Mouse (Mus musculus) intestine, embryonic 15.5 days (tissue): ENCODE results near the gene Ubald1. TPM values are rescaled to one million over a fixed set of nuclear protein-coding genes. Genes with fewer than 3 reads are reported as not detected.

Source experiments
- ATAC-seq: fragments of 200-750 bp; cut with Nextera tagmentation; 2 replicates; pipeline ENCODE4 v1.8.0; 2017; ENCODE audit warnings: moderate TSS enrichment, moderate library complexity
- H3K27ac ChIP-seq: fragments of 300-500 bp; sonication (generic); 2 replicates; pipeline ENCODE4 v1.5.1; 2015; ENCODE audit warnings: mild to moderate bottlenecking, inconsistent platforms
- H3K27me3 ChIP-seq: fragments of 300-500 bp; sonication (generic); replicated peaks from 2 replicates; pipeline ENCODE4 v1.6.1; 2015; ENCODE audit warnings: inconsistent platforms
- H3K36me3 ChIP-seq: fragments of 300-500 bp; sonication (generic); 2 replicates; pipeline ENCODE4 v1.6.1; 2015; ENCODE audit warnings: inconsistent platforms
- H3K4me1 ChIP-seq: fragments of 300-500 bp; sonication (generic); replicated peaks from 2 replicates; pipeline ENCODE4 v1.6.1; 2015; ENCODE audit warnings: inconsistent platforms
- H3K4me2 ChIP-seq: fragments of 300-500 bp; sonication (generic); replicated peaks from 2 replicates; pipeline ENCODE4 v1.6.1; 2015; ENCODE audit warnings: mild to moderate bottlenecking, inconsistent platforms
- H3K4me3 ChIP-seq: fragments of 300-500 bp; sonication (generic); replicated peaks from 2 replicates; pipeline ENCODE4 v1.5.1; 2015; ENCODE audit warnings: inconsistent platforms
- H3K9ac ChIP-seq: fragments of 300-500 bp; sonication (generic); 2 replicates; pipeline ENCODE4 v1.6.1; 2015; ENCODE audit warnings: inconsistent platforms
- H3K9me3 ChIP-seq: fragments of 300-500 bp; sonication (generic); 2 replicates; pipeline ENCODE4 v1.6.1; 2016; ENCODE audit warnings: inconsistent platforms
- WGBS: fragments of 180-500 bp; shearing (Covaris S2); methylation state at CpG from one replicate; pipeline ENCODE4 v1.1.7; 2015; 5-methylcytosine and 5-hydroxymethylcytosine counted together
- polyA plus RNA-seq: library from polyadenylated mRNA; unstranded; fragments of >200 nt; fragmentation: Nextera tagmentation; extraction: Ambion mirVana; gene quantifications from 2 replicates; pipeline ENCODE4 v1.2.1, GENCODE M21; 2015

The Ubald1 gene
- polyA plus RNA-seq, 1 experiment from 2014 or later = 36.1 TPM

DNA sequence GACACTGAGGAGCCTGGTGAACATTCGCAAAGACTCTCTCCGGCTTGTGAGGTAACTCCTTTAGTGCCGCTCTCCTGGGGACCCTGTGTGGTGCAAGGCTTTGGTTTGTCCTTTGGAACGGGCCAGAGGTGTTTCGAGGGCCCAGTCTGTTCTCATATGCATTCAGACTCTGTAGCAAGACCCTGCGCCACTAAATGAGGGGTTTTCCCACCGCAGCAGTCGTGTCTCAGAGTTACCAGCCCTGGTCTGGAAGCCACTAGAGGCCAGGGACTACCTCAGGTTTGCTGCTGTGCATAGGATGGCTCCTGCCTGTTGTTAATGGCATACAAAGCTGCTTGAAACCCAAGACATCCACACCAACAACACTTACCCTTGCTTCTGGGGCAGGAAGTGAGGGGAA lies 30.6 kb upstream of the Ubald1 start:
- no peak overlapping the region for H3K4me3 ChIP-seq
- no peaks in the 10 kb centered on the region for H3K27me3 ChIP-seq
- 93% methylated on average over 8 of the region's 8 CpGs for WGBS
- peaks cover 4% of the 10 kb centered on the region; the same call in 1 of the 2 replicates for H3K4me1 ChIP-seq
- H3K27ac ChIP-seq = no peak overlapping the region
- ATAC-seq = no peak
- H3K36me3 ChIP-seq = peaks cover 32% of the 10 kb centered on the region
- no peaks in the 10 kb centered on the region for H3K9me3 ChIP-seq
- H3K4me2 ChIP-seq = no peak overlapping the region
- H3K9ac ChIP-seq = no peak overlapping the region

- H3K9me3 ChIP-seq = no peaks in the 10 kb centered on the region
- peaks cover 7% of the 10 kb centered on the region for H3K4me1 ChIP-seq
- H3K4me2 ChIP-seq = no peak overlapping the region
- H3K9ac ChIP-seq = no peak overlapping the region
- no peak for ATAC-seq
- H3K27me3 ChIP-seq = no peaks in the 10 kb centered on the region
- H3K27ac ChIP-seq = no peak overlapping the region
- no peak overlapping the region for H3K4me3 ChIP-seq
- 100% methylated on average over 2 of the region's 2 CpGs for WGBS
- peaks cover 26% of the 10 kb centered on the region for H3K36me3 ChIP-seq
These were observed 29.6 kb upstream of the Ubald1 start for GRCm38 (mm10) chr16:4909745-4910144.

GRCm38 (mm10) chr16:4907972-4908371 lies 27.9 kb upstream of the Ubald1 start:
- Histone ChIP-seq H3K9ac (no peak overlapping the region), H3K27ac (no peak overlapping the region), H3K27me3 (no peaks in the 10 kb centered on the region), H3K36me3 (peaks cover 21% of the 10 kb centered on the region), H3K9me3 (no peaks in the 10 kb centered on the region), H3K4me2 (no peak overlapping the region), H3K4me1 (peaks cover 11% of the 10 kb centered on the region), H3K4me3 (no peak overlapping the region)
- no peak for ATAC-seq
- 57% methylated on average over 5 of the region's 5 CpGs for WGBS

DNA sequence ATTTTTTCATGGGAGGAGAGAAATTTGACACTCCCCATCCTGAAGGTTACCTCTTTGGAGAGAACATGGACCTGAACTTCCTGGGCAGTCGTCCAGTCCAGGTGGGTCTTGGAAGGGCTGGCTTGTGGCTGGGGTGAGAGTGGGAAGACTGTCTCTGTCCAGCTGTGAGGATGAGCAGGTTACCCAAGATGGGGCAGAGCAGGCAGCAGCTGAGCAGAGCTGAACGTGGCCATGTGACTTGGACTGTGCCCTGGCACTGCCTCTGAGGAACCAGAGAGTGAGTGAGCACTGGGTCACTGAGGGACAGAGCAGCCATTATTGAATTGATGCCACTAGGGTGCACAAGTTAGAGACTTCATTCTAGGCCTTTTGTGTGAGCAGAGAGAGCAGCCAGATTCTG lies 27.3 kb upstream of the Ubald1 start:
- Histone ChIP-seq H3K9me3 (no peaks in the 10 kb centered on the region), H3K4me2 (no peak overlapping the region), H3K9ac (no peak overlapping the region), H3K4me1 (peaks cover 15% of the 10 kb centered on the region), H3K4me3 (no peak overlapping the region), H3K36me3 (peaks cover 21% of the 10 kb centered on the region), H3K27ac (no peak overlapping the region), H3K27me3 (no peaks in the 10 kb centered on the region)
- no peak for ATAC-seq
- 69% methylated on average over 2 of the region's 2 CpGs for WGBS

GRCm38 (mm10) chr16:4906559-4906958 lies 26.4 kb upstream of the Ubald1 start:
- no peak for ATAC-seq
- Histone ChIP-seq H3K36me3 (peaks cover 15% of the 10 kb centered on the region), H3K27ac (no peak overlapping the region), H3K27me3 (no peaks in the 10 kb centered on the region), H3K4me1 (peaks cover 15% of the 10 kb centered on the region), H3K9ac (no peak overlapping the region), H3K9me3 (no peaks in the 10 kb centered on the region), H3K4me3 (no peak overlapping the region), H3K4me2 (no peak overlapping the region)

- H3K36me3 ChIP-seq = peaks cover 7% of the 10 kb centered on the region
- H3K4me2 ChIP-seq = no peak overlapping the region
- no peak for ATAC-seq
- H3K27me3 ChIP-seq = no peaks in the 10 kb centered on the region
- 36% methylated on average over 1 of the region's 1 CpGs for WGBS
- no peaks in the 10 kb centered on the region for H3K9me3 ChIP-seq
- no peak overlapping the region for H3K27ac ChIP-seq
- no peak overlapping the region for H3K9ac ChIP-seq
- H3K4me1 ChIP-seq = peaks cover 18% of the 10 kb centered on the region
- H3K4me3 ChIP-seq = no peak overlapping the region
These were observed 25.5 kb upstream of the Ubald1 start for GRCm38 (mm10) chr16:4905591-4905990.

GRCm38 (mm10) chr16:4904878-4905277 lies 24.8 kb upstream of the Ubald1 start:
- Histone ChIP-seq H3K36me3 (0 out of 2 replicates have a peak, but pooled peaks cover 3% of the 10 kb centered on the region), H3K9ac (no peak overlapping the region), H3K4me2 (no peak overlapping the region), H3K4me3 (no peak overlapping the region), H3K9me3 (no peaks in the 10 kb centered on the region), H3K27ac (no peak overlapping the region), H3K4me1 (peaks cover 18% of the 10 kb centered on the region), H3K27me3 (no peaks in the 10 kb centered on the region)
- 78% methylated on average over 3 of the region's 3 CpGs for WGBS
- peak; percentile 46; the same call in 1 of the 2 replicates for ATAC-seq

GRCm38 (mm10) chr16:4903491-4904102 lies 23.5 kb upstream of the Ubald1 start:
- Histone ChIP-seq H3K27me3 (no peaks in the 10 kb centered on the region), H3K4me1 (peaks cover 23% of the 10 kb centered on the region), H3K36me3 (no peaks in the 10 kb centered on the region), H3K9me3 (no peaks in the 10 kb centered on the region), H3K4me3 (no peak overlapping the region), H3K9ac (no peak overlapping the region), H3K4me2 (no peak overlapping the region), H3K27ac (no peak overlapping the region)
- ATAC-seq = peak; percentile 67
- 67% methylated on average over 6 of the region's 6 CpGs for WGBS

DNA sequence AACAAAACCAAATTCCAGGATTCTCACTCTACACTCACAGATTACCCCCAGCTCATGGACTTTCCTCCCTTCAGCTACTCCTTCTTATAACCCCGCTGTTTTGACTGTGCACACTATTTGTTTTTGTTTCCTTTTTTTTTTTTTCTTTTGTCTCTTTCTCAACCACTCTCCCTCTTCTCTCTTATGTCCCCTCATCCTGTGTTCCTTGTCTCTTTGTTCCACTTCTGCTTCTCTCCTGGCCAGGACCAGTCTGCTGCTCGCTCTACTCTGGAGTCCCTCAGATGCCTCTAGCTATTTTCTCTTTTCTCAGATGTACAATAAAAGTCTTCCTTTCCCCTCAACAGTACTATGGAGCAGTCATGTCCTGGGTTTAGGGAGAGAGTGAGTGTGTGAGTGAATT lies 22.3 kb upstream of the Ubald1 start:
- WGBS = 86% methylated on average over 2 of the region's 2 CpGs
- peaks cover 24% of the 10 kb centered on the region for H3K4me1 ChIP-seq
- H3K27me3 ChIP-seq = no peaks in the 10 kb centered on the region
- H3K4me3 ChIP-seq = no peak overlapping the region
- H3K4me2 ChIP-seq = no peak overlapping the region
- H3K36me3 ChIP-seq = no peaks in the 10 kb centered on the region
- ATAC-seq = no peak
- H3K9me3 ChIP-seq = no peaks in the 10 kb centered on the region
- no peak overlapping the region for H3K27ac ChIP-seq
- no peak overlapping the region for H3K9ac ChIP-seq

DNA sequence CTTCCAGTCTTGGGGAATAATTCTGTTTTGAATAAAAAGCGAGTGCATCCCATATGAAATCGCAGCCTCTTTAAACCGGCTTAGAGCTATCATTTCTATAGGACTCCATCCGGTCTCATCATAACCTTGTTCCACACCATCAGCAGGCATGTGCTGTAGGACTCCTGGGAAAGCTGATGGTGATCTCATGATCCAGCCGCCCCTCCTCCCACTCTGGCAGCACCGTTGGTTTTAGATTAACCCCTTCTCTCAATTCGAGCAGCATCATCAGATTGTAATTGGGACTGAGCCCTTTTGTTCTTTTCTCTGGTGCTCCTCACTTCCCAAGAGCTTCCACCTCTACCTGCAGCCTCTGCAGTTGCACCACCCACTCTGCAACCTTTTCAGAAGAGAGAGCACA lies 21.1 kb upstream of the Ubald1 start:
- Histone ChIP-seq H3K36me3 (no peaks in the 10 kb centered on the region), H3K9me3 (no peaks in the 10 kb centered on the region), H3K4me2 (no peak overlapping the region), H3K27me3 (no peaks in the 10 kb centered on the region), H3K4me3 (no peak overlapping the region), H3K27ac (no peak overlapping the region), H3K9ac (no peak overlapping the region), H3K4me1 (peaks cover 31% of the 10 kb centered on the region)
- WGBS = 66% methylated on average over 7 of the region's 7 CpGs
- no peak for ATAC-seq

GRCm38 (mm10) chr16:4899711-4900110 lies 19.6 kb upstream of the Ubald1 start:
- H3K9ac ChIP-seq = no peak overlapping the region
- WGBS = 42% methylated on average over 2 of the region's 2 CpGs
- no peaks in the 10 kb centered on the region for H3K9me3 ChIP-seq
- H3K36me3 ChIP-seq = no peaks in the 10 kb centered on the region
- peaks cover 29% of the 10 kb centered on the region for H3K4me1 ChIP-seq
- no peak overlapping the region for H3K4me3 ChIP-seq
- ATAC-seq = no peak
- no peak overlapping the region for H3K4me2 ChIP-seq
- H3K27me3 ChIP-seq = no peaks in the 10 kb centered on the region
- H3K27ac ChIP-seq = no peak overlapping the region; the same call in 1 of the 2 replicates

DNA sequence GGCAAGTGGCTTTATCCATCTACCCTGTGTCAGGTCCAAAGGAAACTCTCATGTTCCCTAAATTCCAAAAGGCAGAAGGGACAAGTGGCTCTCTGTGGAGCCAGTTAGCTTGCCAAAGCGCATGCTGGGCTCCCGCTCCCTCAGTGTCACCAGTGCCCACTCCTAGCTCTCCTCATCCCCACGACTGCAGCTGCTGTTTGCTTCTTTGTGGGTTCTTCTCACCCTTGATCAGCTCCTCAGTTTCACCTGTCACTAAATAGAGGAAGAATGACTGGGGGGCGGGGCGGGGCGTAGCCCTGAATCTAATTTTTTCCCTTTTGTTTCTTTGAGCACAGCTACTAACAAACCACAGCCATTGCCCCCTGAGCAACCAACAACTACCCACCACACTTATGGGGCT lies 18.8 kb upstream of the Ubald1 start:
- Histone ChIP-seq H3K36me3 (no peaks in the 10 kb centered on the region), H3K4me3 (no peak overlapping the region), H3K4me2 (no peak overlapping the region), H3K27me3 (no peaks in the 10 kb centered on the region), H3K9me3 (no peaks in the 10 kb centered on the region), H3K4me1 (peaks cover 27% of the 10 kb centered on the region), H3K27ac (no peak overlapping the region), H3K9ac (no peak overlapping the region)
- 87% methylated on average over 6 of the region's 6 CpGs for WGBS
- no peak for ATAC-seq

GRCm38 (mm10) chr16:4897146-4897730 lies 17.1 kb upstream of the Ubald1 start:
- no peaks in the 10 kb centered on the region for H3K27me3 ChIP-seq
- H3K4me1 ChIP-seq = peaks cover 17% of the 10 kb centered on the region
- no peaks in the 10 kb centered on the region for H3K36me3 ChIP-seq
- H3K27ac ChIP-seq = no peak overlapping the region
- WGBS = 71% methylated on average over 7 of the region's 7 CpGs
- H3K4me3 ChIP-seq = no peak overlapping the region
- H3K9me3 ChIP-seq = no peaks in the 10 kb centered on the region
- peak; percentile 24; the same call in 1 of the 2 replicates for ATAC-seq
- H3K4me2 ChIP-seq = no peak overlapping the region
- no peak overlapping the region for H3K9ac ChIP-seq
